Mouse (Mus musculus) embryonic fibroblast, embryonic 13.5 days (primary cell): ENCODE results near the gene Rest.

ENCODE experiments used
- CTCF ChIP-seq: IDR thresholded peaks from 2 replicates; pipeline ENCODE4 v1.5.1; 2011; ENCODE audit warnings: mild to moderate bottlenecking, control low read depth, low read length, moderate library complexity, borderline replicate concordance; ENCODE audit not compliant: insufficient read depth
- POLR2A ChIP-seq: IDR thresholded peaks from 2 replicates; pipeline ENCODE4 v1.6.1; 2011; ENCODE audit warnings: low read depth, mild to moderate bottlenecking, control low read depth, low read length, moderate library complexity

DNA sequence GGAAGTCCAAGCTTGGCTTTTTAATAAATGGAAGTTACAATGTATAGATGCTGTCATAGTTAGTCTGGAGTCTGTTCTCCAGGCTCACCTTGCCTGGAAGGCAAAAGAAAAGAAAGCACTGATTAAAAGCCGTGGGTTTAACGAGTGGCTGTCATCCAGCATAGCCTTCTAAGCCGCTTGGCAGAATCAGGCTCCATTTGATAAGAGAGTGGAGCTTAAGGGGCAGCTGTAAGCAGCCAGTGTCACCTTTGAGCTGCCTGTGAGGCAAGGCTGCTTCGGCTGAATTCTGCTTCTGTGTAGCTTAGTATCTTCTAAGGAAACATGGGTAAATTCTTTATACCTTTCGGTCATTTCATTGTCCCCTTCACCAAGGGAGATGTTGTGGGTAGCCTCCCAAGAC, 21.6 kb downstream of the Rest start:
- TF ChIP-seq CTCF (no peak), POLR2A (no peak)
